Mouse (Mus musculus) heart, embryonic 10.5 days (tissue): ENCODE measurements around the gene Olfr559. TPM values are rescaled to one million over a fixed set of nuclear protein-coding genes. Genes with fewer than 3 reads are reported as not detected.

Experiments
- polyA plus RNA-seq: library from polyadenylated mRNA; unstranded; fragments of >200 nt; fragmentation: Nextera tagmentation; extraction: Ambion mirVana; gene quantifications from 2 replicates; pipeline ENCODE4 v1.2.1, GENCODE M21; 2016

Olfr559 gene
- polyA plus RNA-seq, 1 experiment from 2014 or later: not detected

Other genes with a start within 250 kb of the Olfr559 start
- gene Olfr543, start 245.8 kb downstream of the Olfr559 start, polyA plus RNA-seq: 0.19 and 0.22 TPM in 2 replicates
- 0.04 TPM in 2 replicates for gene Olfr544, start 239.2 kb downstream of the Olfr559 start, polyA plus RNA-seq
- 0.11 TPM in 1 of 2 replicates, not detected in the other for gene Olfr545, start 227.9 kb downstream of the Olfr559 start, polyA plus RNA-seq
- not detected in 2 replicates for gene Olfr547, start 192.7 kb downstream of the Olfr559 start, polyA plus RNA-seq
- gene Olfr548-ps1, start 186.6 kb downstream of the Olfr559 start, polyA plus RNA-seq: not detected in 2 replicates
- gene Olfr549, start 177.6 kb downstream of the Olfr559 start, polyA plus RNA-seq: not detected in 2 replicates
- 0.47 and 0.65 TPM in 2 replicates for gene Trim21, start 162.0 kb downstream of the Olfr559 start, polyA plus RNA-seq
- not detected in 2 replicates for gene Olfr550, start 156.0 kb downstream of the Olfr559 start, polyA plus RNA-seq
- not detected in 2 replicates for gene Olfr551, start 135.6 kb downstream of the Olfr559 start, polyA plus RNA-seq
- not detected in 2 replicates for gene Olfr552, start 129.7 kb downstream of the Olfr559 start, polyA plus RNA-seq
- not detected in 2 replicates for gene Olfr553, start 109.3 kb downstream of the Olfr559 start, polyA plus RNA-seq
- gene Olfr554, start 89.1 kb downstream of the Olfr559 start, polyA plus RNA-seq: not detected in 2 replicates
- gene Olfr555, start 68.7 kb downstream of the Olfr559 start, polyA plus RNA-seq: not detected in 2 replicates
- not detected in 2 replicates for gene Olfr556, start 62.6 kb downstream of the Olfr559 start, polyA plus RNA-seq
- 14.6 and 16.2 TPM in 2 replicates for gene Trim68, start 40.2 kb downstream of the Olfr559 start, polyA plus RNA-seq
- gene Olfr557, start 31.6 kb downstream of the Olfr559 start, polyA plus RNA-seq: not detected in 2 replicates
- gene Olfr558, start 25.3 kb downstream of the Olfr559 start, polyA plus RNA-seq: not detected in 2 replicates
- gene Olfr33, start 8.4 kb downstream of the Olfr559 start, polyA plus RNA-seq: not detected in 2 replicates
- not detected in 2 replicates for gene Olfr560, start 31.9 kb upstream of the Olfr559 start, polyA plus RNA-seq
- not detected in 2 replicates for gene Olfr78, start 32.0 kb upstream of the Olfr559 start, polyA plus RNA-seq
- gene Olfr561, start 43.7 kb upstream of the Olfr559 start, polyA plus RNA-seq: not detected in 2 replicates
- not detected in 2 replicates for gene Olfr564, start 76.0 kb upstream of the Olfr559 start, polyA plus RNA-seq
- not detected in 2 replicates for gene Olfr566, start 131.3 kb upstream of the Olfr559 start, polyA plus RNA-seq
- not detected in 2 replicates for gene Olfr568, start 149.6 kb upstream of the Olfr559 start, polyA plus RNA-seq
- gene Olfr569, start 163.4 kb upstream of the Olfr559 start, polyA plus RNA-seq: not detected in 2 replicates
- gene Olfr570, start 167.1 kb upstream of the Olfr559 start, polyA plus RNA-seq: not detected in 2 replicates
- not detected in 2 replicates for gene Olfr571, start 190.0 kb upstream of the Olfr559 start, polyA plus RNA-seq
- not detected in 2 replicates for gene Olfr572, start 196.9 kb upstream of the Olfr559 start, polyA plus RNA-seq
- gene Olfr573-ps1, start 215.1 kb upstream of the Olfr559 start, polyA plus RNA-seq: not detected in 2 replicates
- not detected in 2 replicates for gene Olfr574, start 221.0 kb upstream of the Olfr559 start, polyA plus RNA-seq
- not detected in 2 replicates for gene Olfr575, start 231.3 kb upstream of the Olfr559 start, polyA plus RNA-seq
- gene Olfr576, start 235.2 kb upstream of the Olfr559 start, polyA plus RNA-seq: not detected in 2 replicates
- gene Olfr577, start 248.5 kb upstream of the Olfr559 start, polyA plus RNA-seq: not detected in 2 replicates